Mouse (Mus musculus): ENCODE data around the gene Olfr829.
"Not testable (repeated sequence)": the region's sequence is repeated elsewhere in the genome, so short reads cannot be mapped to it uniquely, and the experiment has no call there.

Gene Olfr829

GRCm38 (mm10) chr9:18854633-18855032 is at the start of gene Olfr829:
Olfr829 (plus strand) TSS chr9:18854933.
- no peak for DNase-seq (ENCODE audit: low read depth)

DNA sequence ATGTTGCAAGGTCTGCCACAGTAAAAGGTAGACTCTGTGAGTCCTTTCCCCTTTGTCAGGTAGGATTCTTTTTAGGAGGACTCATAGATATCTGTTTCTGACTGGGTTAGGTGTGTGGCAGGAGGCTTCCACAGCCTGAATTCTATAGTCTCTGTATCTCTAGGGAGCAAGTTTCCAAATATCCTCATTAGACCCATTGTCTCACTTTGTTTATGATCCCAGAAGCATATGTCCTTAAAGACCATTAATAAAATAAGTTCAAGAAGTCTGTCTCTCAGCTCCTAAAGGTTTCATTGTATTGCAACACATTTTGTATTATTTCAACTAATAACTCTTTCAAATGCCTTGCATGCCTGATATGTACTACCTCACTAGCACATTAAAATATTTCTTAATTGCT is 35.3 kb upstream of the Olfr829 start, which contains the start of gene Olfr828:
Gene Olfr828, minus strand, starts transcription at position 101 of the 400 bp plus-strand sequence.
- no peak for DNase-seq (ENCODE audit: low read depth)

DNA sequence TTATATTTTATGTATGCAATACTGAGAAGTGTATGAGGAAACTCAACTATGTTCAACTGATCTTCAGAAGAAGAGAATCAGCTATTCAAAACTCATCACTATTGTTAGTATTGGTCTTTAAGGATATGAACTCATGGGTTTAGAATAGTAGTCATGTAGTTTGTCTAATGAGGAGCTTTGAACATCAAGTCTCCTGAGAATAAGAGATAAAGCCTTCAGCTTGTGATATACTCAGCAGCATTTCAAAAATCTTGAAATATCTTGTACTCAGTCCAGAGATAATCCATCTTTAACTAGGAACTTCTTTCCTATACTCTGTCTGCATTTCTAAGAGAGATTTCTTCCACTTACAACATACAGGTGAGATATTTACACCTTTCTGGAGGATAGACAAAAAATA is 19.7 kb downstream of the Olfr829 start, which contains the start of gene Olfr830:
Gene Olfr830, plus strand, starts transcription at position 301 of the 400 bp plus-strand sequence.
- no peak for DNase-seq (ENCODE audit: low read depth)

GRCm38 (mm10) chr9:18907699-18908098 is 53.0 kb downstream of the Olfr829 start:
- DNase-seq (ENCODE audit: low read depth): not testable (repeated sequence)

Data from fibroblast of lung, adult 2 months (primary cell).